14 mouse cellular contexts compared by ENCODE assay signal in genomic region chr4:13335401-13335800, GRCm38 (mm10).
DNase-seq lines count a peak whose midpoint lies in the region; ATAC-seq and TF ChIP-seq lines count a peak whose summit lies in the region.
"Had no signal": no experiment of that assay in that cellular context is flagged by ENCODE, and none has a peak within 500 bp of the region (broad histone marks: within the 10 kb centered on the region; RNA-seq: fewer than 3 reads in every experiment).

No protein-coding gene starts in this region.

- no peak overlapping the region for H3K4me2 ChIP-seq in forebrain, postnatal 0 days (ENCODE audit: low read depth)
- no peak overlapping the region for H3K4me2 ChIP-seq in kidney, embryonic 15.5 days
- H3K4me2 ChIP-seq: heart, embryonic 15.5 days; liver, embryonic 13.5 days had no signal

- peak; percentile 6 for DNase-seq in urinary bladder, postnatal 25 days (ENCODE audit: low spot score)
- DNase-seq in urinary bladder, postnatal 10 days (ENCODE audit: low spot score): no peak
- peak; percentile 44 for DNase-seq in forebrain, postnatal 0 days
- peak; percentile 23 for DNase-seq in mesoderm, embryonic 11.5 days (ENCODE audit: low read depth, low spot score)
- DNase-seq in skeletal muscle tissue, adult 2 months (ENCODE audit: low read depth, low spot score): peak; percentile 3
- no peak for DNase-seq in cerebellum, adult 2 months
- DNase-seq in gastrocnemius, postnatal 4 days (ENCODE audit: low spot score in 2 of 2): no peak
- DNase-seq: cerebellum, adult 9-11 months; kidney, adult 2 months; liver, embryonic 13.5 days; spleen, adult 18-20 months; thymus, postnatal 36 days had no signal

- peaks cover 19% of the 10 kb centered on the region; the same call in 1 of the 2 replicates for H3K4me1 ChIP-seq in forebrain, postnatal 0 days (ENCODE audit: insufficient read depth)
- H3K4me1 ChIP-seq in kidney, embryonic 15.5 days: no peaks in the 10 kb centered on the region
- H3K4me1 ChIP-seq in cerebellum, adult 2 months (ENCODE audit: control insufficient read depth, insufficient read depth, low read length): no peaks in the 10 kb centered on the region
- H3K4me1 ChIP-seq: heart, embryonic 15.5 days; liver, embryonic 13.5 days had no signal

- no peak overlapping the region for H3K9ac ChIP-seq in forebrain, postnatal 0 days
- H3K9ac ChIP-seq in kidney, embryonic 15.5 days: no peak overlapping the region
- H3K9ac ChIP-seq: heart, embryonic 15.5 days; liver, embryonic 13.5 days had no signal

- no peak overlapping the region for H3K4me3 ChIP-seq in forebrain, postnatal 0 days (ENCODE audit: low read depth, low read length)
- H3K4me3 ChIP-seq in kidney, embryonic 15.5 days (replicated peaks): no peak overlapping the region
- H3K4me3 ChIP-seq in cerebellum, adult 2 months (replicated peaks; ENCODE audit: insufficient read depth, low read depth, low read length): no peak overlapping the region
- H3K4me3 ChIP-seq: heart, embryonic 15.5 days; liver, embryonic 13.5 days had no signal

- no peaks in the 10 kb centered on the region for H3K9me3 ChIP-seq in forebrain, postnatal 0 days (ENCODE audit: low read length)
- H3K9me3 ChIP-seq in kidney, embryonic 15.5 days (replicated peaks): no peaks in the 10 kb centered on the region
- H3K9me3 ChIP-seq: heart, embryonic 15.5 days; liver, embryonic 13.5 days had no signal

- H3K27ac ChIP-seq in forebrain, postnatal 0 days (ENCODE audit: low read depth, low read length): no peak overlapping the region
- H3K27ac ChIP-seq in kidney, embryonic 15.5 days: no peak overlapping the region
- no peak overlapping the region for H3K27ac ChIP-seq in cerebellum, adult 2 months (ENCODE audit: insufficient read depth, low read length)
- H3K27ac ChIP-seq: heart, embryonic 15.5 days; liver, embryonic 13.5 days had no signal

- ATAC-seq in forebrain, postnatal 0 days: peak; percentile 80
- ATAC-seq in kidney, embryonic 15.5 days (replicated peaks; ENCODE audit: low FRiP score): no peak

- TF ChIP-seq POLR2A in cerebellum, adult 2 months (IDR thresholded peaks at IDR 0.05; ENCODE audit: borderline replicate concordance, insufficient read depth, low read length): no peak

- H3K27me3 ChIP-seq in forebrain, postnatal 0 days (ENCODE audit: insufficient read depth, low read length): no peaks in the 10 kb centered on the region
- no peaks in the 10 kb centered on the region for H3K27me3 ChIP-seq in kidney, embryonic 15.5 days
- no peaks in the 10 kb centered on the region for H3K27me3 ChIP-seq in cerebellum, adult 2 months (ENCODE audit: control insufficient read depth, insufficient read depth, low read length)
- H3K27me3 ChIP-seq: heart, embryonic 15.5 days; liver, embryonic 13.5 days had no signal

- TF ChIP-seq CTCF in forebrain, postnatal 0 days (IDR thresholded peaks at IDR 0.05; ENCODE audit: low read depth): no peak
- no peak for TF ChIP-seq CTCF in cerebellum, adult 2 months (IDR thresholded peaks at IDR 0.05; ENCODE audit: borderline replicate concordance, insufficient read depth, low read depth, low read length)

- no peaks in the 10 kb centered on the region for H3K36me3 ChIP-seq in forebrain, postnatal 0 days (ENCODE audit: insufficient read depth)
- H3K36me3 ChIP-seq in kidney, embryonic 15.5 days: no peaks in the 10 kb centered on the region
- H3K36me3 ChIP-seq: heart, embryonic 15.5 days; liver, embryonic 13.5 days had no signal

- 9% methylated on average over 2 of the region's 2 CpGs for WGBS in forebrain, postnatal 0 days
- 44% methylated on average over 2 of the region's 2 CpGs for WGBS in kidney, embryonic 15.5 days
- WGBS in cerebellum, adult 2 months: 60% methylated on average over 2 of the region's 2 CpGs

Comparison
In these comparisons a context has a peak if more than half of its experiments do, and no peak if none do; other contexts are left out.
1. DNase-seq: peak in urinary bladder, postnatal 25 days (single experiment), forebrain, postnatal 0 days (single experiment), mesoderm, embryonic 11.5 days (single experiment) and skeletal muscle tissue, adult 2 months (single experiment); none in urinary bladder, postnatal 10 days (single experiment), cerebellum, adult 2 months (0 of 2) and gastrocnemius, postnatal 4 days (0 of 2).